Mouse (Mus musculus) liver, embryonic 12.5 days (tissue): Measurements from ENCODE around the gene Fam160b1. TPM values are rescaled to one million over a fixed set of nuclear protein-coding genes. Genes with fewer than 3 reads are reported as not detected.
A peak's percentile ranks its signal among the peaks of the same experiment; 100 is the strongest.

Source experiments
- ATAC-seq: fragments of 200-750 bp; cut with Nextera tagmentation; 2 replicates; pipeline ENCODE4 v1.8.0; 2017; ENCODE audit warnings: moderate number of reproducible peaks, mild to moderate bottlenecking, moderate library complexity
- H3K27ac ChIP-seq: fragments of 300-500 bp; sonication (generic); 2 replicates; pipeline ENCODE4 v1.5.1; 2016; ENCODE audit warnings: mild to moderate bottlenecking
- H3K27me3 ChIP-seq: fragments of 300-500 bp; sonication (generic); replicated peaks from 2 replicates; pipeline ENCODE4 v1.6.1; 2016; ENCODE audit warnings: mild to moderate bottlenecking, moderate library complexity
- H3K36me3 ChIP-seq: fragments of 300-500 bp; sonication (generic); 2 replicates; pipeline ENCODE4 v1.6.1; 2016; ENCODE audit warnings: mild to moderate bottlenecking, moderate library complexity
- H3K4me1 ChIP-seq: fragments of 300-500 bp; sonication (generic); 2 replicates; pipeline ENCODE4 v1.6.1; 2016
- H3K4me2 ChIP-seq: fragments of 300-500 bp; sonication (generic); 2 replicates; pipeline ENCODE4 v1.6.1; 2016; ENCODE audit warnings: mild to moderate bottlenecking, moderate library complexity
- H3K4me3 ChIP-seq: fragments of 300-500 bp; sonication (generic); 2 replicates; pipeline ENCODE4 v1.5.1; 2016; ENCODE audit warnings: mild to moderate bottlenecking, moderate library complexity
- H3K9ac ChIP-seq: fragments of 300-500 bp; sonication (generic); 2 replicates; pipeline ENCODE4 v1.6.1; 2016; ENCODE audit warnings: mild to moderate bottlenecking, moderate library complexity
- H3K9me3 ChIP-seq: fragments of 300-500 bp; sonication (generic); replicated peaks from 2 replicates; pipeline ENCODE4 v1.6.1; 2016; ENCODE audit warnings: mild to moderate bottlenecking, moderate library complexity
- WGBS: fragments of 180-500 bp; shearing (Covaris S2); methylation state at CpG from one replicate; pipeline ENCODE4 v1.1.7; 2016; ENCODE audit not compliant: insufficient replicate concordance; 5-methylcytosine and 5-hydroxymethylcytosine counted together
- polyA plus RNA-seq: library from polyadenylated mRNA; unstranded; fragments of >200 nt; fragmentation: Nextera tagmentation; extraction: Ambion mirVana; gene quantifications from 2 replicates; pipeline ENCODE4 v1.2.1, GENCODE M21; 2016

Gene Fam160b1
- polyA plus RNA-seq: 9.2 and 9.5 TPM in 2 replicates

- H3K27me3 ChIP-seq: no peaks in the 10 kb centered on the region
- no peaks in the 10 kb centered on the region for H3K9me3 ChIP-seq
- H3K4me3 ChIP-seq: peak within 1 kb of the TSS; percentile 95
- H3K27ac ChIP-seq: peak within 1 kb of the TSS; percentile 96
- H3K4me1 ChIP-seq: peaks cover 81% of the 10 kb centered on the region
- H3K4me2 ChIP-seq: peak within 1 kb of the TSS; percentile 83
- peak within 1 kb of the TSS; percentile 99 for H3K9ac ChIP-seq
- peaks cover 6% of the 10 kb centered on the region; the same call in 1 of the 2 replicates for H3K36me3 ChIP-seq
- WGBS: 1% methylated on average over 42 of the region's 70 CpGs
- ATAC-seq: peak; percentile 91
These were observed at the start of gene Fam160b1 for GRCm38 (mm10) chr19:57360341-57361130. Gene Fam160b1, plus strand, starts transcription at chr19:57360680.

- Histone ChIP-seq H3K4me2 (no peak overlapping the region), H3K4me3 (no peak overlapping the region), H3K27me3 (peaks cover 40% of the 10 kb centered on the region), H3K9me3 (no peaks in the 10 kb centered on the region), H3K27ac (no peak overlapping the region), H3K36me3 (no peaks in the 10 kb centered on the region), H3K4me1 (0 out of 2 replicates have a peak, but pooled peaks cover 17% of the 10 kb centered on the region), H3K9ac (no peak overlapping the region)
- 63% methylated on average over 10 of the region's 10 CpGs for WGBS
- ATAC-seq: no peak
These were observed 47.3 kb upstream of the Fam160b1 start for GRCm38 (mm10) chr19:57313226-57313625.

DNA sequence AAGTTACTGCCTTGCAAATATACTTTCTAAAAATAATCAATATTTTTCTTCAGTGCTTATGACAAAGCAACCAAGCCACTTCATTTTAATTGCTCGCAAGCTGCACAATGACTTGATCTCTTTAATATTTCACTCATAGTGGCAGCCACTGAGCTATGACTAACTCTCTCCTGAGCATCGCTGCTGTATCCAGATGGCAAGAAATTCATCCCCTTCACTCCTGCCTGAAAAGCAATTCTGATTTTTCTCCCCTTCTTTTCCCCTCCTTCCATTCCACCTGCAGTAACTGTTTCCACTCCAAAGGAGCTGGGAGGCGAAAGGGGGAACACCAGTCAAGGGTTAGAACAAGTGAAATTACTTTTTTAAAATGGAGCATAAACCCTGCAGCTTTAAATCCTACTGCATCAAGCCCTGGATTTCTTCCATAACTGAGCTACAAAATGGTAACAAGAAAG, 46.6 kb upstream of the Fam160b1 start:
- peak overlapping the region; percentile 59; the same call in 1 of the 2 replicates for H3K9ac ChIP-seq
- 54% methylated on average over 3 of the region's 3 CpGs for WGBS
- ATAC-seq: no peak
- H3K27ac ChIP-seq: no peak overlapping the region
- H3K9me3 ChIP-seq: no peaks in the 10 kb centered on the region
- H3K4me3 ChIP-seq: peak overlapping the region; percentile 52
- peaks cover 40% of the 10 kb centered on the region for H3K27me3 ChIP-seq
- no peaks in the 10 kb centered on the region for H3K36me3 ChIP-seq
- H3K4me1 ChIP-seq: 0 out of 2 replicates have a peak, but pooled peaks cover 17% of the 10 kb centered on the region
- peak overlapping the region; percentile 71 for H3K4me2 ChIP-seq

DNA sequence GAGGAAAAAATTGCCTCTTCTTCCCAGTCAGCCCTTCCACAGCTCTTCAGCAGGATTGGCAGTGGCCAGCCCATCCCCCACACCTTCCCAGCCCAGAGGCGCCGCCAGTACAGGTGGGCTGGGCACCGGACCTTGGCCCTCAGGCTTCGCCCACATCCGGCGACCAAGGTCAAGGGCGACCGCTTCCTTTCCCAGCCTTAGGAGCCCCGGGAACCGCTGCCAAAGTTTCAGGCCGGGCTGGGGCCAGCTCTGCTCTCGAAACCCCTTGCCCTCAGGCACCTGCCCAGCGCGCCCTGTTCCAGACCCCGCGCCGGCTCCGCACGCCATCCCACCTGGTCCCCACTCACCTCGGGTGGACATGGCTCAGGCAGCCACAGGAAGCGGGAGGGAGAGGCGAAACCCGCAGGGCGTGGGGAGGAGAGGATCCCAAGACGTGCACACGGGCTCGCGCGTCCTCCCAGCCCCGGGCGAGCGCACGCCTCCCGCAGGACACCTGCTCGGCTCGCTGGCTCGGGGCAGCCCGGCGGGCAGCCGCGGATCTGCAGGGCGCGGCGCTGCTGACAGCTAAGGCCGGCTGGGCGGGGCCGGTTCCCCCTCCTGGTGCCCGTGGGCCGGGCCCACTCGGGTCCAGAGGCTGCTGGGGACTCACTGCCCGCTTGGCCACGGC, 46.0 kb upstream of the Fam160b1 start, which contains the start of gene Ablim1:
Gene Ablim1, minus strand, starts transcription at position 574 of the 667 bp plus-strand sequence.
- Histone ChIP-seq H3K9ac (peak within 1 kb of the TSS; percentile 59), H3K4me3 (peak within 1 kb of the TSS; percentile 52), H3K27me3 (peaks cover 40% of the 10 kb centered on the region), H3K9me3 (no peaks in the 10 kb centered on the region), H3K27ac (no peak within 1 kb of the TSS), H3K4me2 (peak within 1 kb of the TSS; percentile 71), H3K4me1 (0 out of 2 replicates have a peak, but pooled peaks cover 17% of the 10 kb centered on the region), H3K36me3 (no peaks in the 10 kb centered on the region)
- 3% methylated on average over 52 of the region's 52 CpGs for WGBS
- ATAC-seq: no peak

DNA sequence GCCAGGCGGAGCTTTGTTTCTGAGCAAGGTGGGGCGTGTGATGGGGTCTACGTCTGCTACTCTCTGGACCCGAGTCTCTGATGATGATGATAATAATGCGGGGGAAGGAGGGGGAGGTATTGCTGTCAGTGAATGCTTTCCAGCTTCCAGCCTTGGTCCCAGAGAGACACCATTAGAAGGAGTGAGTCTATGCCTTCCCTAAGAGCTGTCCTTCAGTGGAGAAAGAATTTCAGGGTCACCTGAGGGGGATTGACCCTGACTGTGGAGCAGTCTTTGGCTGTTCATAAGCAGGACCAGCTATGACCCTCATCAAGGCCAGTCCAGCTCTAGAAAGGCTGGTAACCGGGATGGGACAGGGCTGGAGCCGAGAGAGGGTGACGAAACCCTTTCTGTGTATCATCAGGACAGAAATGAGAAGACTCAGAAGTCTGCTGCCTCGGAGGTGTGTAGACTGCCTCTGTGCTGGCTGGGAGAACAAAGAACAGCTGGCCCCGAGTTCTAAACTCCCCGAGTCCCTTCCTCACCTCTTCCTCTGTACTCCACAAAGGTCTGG, 45.4 kb upstream of the Fam160b1 start:
- WGBS: 40% methylated on average over 11 of the region's 11 CpGs
- Histone ChIP-seq H3K4me2 (peak overlapping the region; percentile 71), H3K9me3 (no peaks in the 10 kb centered on the region), H3K9ac (no peak overlapping the region), H3K4me1 (0 out of 2 replicates have a peak, but pooled peaks cover 17% of the 10 kb centered on the region), H3K36me3 (no peaks in the 10 kb centered on the region), H3K4me3 (peak overlapping the region; percentile 52), H3K27ac (no peak overlapping the region), H3K27me3 (peaks cover 40% of the 10 kb centered on the region)
- no peak for ATAC-seq

GRCm38 (mm10) chr19:57316597-57316996, 43.9 kb upstream of the Fam160b1 start:
- Histone ChIP-seq H3K27ac (no peak overlapping the region), H3K9ac (no peak overlapping the region), H3K4me3 (no peak overlapping the region), H3K4me1 (0 out of 2 replicates have a peak, but pooled peaks cover 17% of the 10 kb centered on the region), H3K4me2 (no peak overlapping the region), H3K36me3 (no peaks in the 10 kb centered on the region), H3K27me3 (peaks cover 40% of the 10 kb centered on the region), H3K9me3 (no peaks in the 10 kb centered on the region)
- no peak for ATAC-seq
- WGBS: 38% methylated on average over 3 of the region's 3 CpGs

DNA sequence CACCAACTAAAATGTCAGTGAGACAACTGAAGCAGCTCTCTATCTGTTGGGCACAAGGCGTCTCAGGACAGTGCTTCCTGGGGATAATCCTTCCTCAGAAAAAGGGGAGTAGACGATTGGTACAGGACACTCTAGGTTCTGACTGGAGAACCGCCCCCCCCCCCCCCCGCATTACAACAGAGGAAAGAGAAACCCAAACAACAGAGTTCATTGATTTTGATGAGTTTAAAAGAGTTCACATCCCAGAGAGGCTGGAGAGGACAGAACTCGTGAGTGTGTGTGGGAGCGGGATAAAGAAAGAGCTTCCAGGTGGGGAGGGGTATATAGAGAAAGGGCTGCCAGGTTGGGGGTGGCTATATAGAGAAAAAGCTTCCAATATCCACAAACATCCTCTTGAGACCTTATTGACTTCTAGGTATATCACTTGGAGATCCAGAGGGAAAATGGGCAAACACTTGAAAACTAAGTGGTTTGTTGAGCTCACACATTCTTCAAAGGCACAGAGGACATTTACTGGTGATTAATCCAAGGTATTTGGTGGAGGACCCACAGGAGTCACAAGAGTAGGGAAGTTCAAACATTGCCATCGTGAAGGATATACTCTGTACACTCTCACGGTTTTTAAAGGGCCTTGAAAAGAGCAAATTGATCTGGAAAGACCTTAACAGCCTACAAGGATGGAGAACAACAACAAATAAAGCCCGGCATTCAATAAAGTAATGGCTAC, 39.7 kb upstream of the Fam160b1 start:
- Histone ChIP-seq H3K9me3 (no peaks in the 10 kb centered on the region), H3K36me3 (no peaks in the 10 kb centered on the region), H3K27ac (no peak overlapping the region), H3K4me1 (0 out of 2 replicates have a peak, but pooled peaks cover 6% of the 10 kb centered on the region), H3K9ac (no peak overlapping the region), H3K4me3 (no peak overlapping the region), H3K4me2 (no peak overlapping the region), H3K27me3 (peaks cover 14% of the 10 kb centered on the region)
- ATAC-seq: no peak
- 55% methylated on average over 9 of the region's 9 CpGs for WGBS

DNA sequence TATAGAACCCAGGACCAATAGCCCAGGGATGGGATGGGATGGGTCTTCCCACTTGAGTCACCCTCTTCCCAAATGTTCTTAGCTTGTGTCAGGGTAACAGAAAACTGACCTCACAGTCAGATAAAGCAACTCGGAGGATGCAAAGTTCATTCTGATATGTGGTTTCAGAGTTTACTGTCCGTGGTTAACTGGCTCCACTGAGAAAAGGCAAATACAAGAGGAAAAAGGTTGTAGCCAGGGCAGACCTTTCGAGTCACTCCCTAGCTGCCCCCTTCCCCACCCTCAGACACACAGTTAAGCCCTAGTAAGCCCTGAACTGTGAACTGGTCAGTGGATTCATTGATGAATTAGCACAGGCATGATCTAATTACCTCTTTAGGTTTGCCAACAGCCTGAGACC, 38.6 kb upstream of the Fam160b1 start:
- Histone ChIP-seq H3K4me3 (no peak overlapping the region), H3K4me1 (0 out of 2 replicates have a peak, but pooled peaks cover under 1% of the 10 kb centered on the region), H3K27me3 (peaks cover 8% of the 10 kb centered on the region; the same call in 1 of the 2 replicates), H3K9ac (no peak overlapping the region), H3K9me3 (no peaks in the 10 kb centered on the region), H3K36me3 (no peaks in the 10 kb centered on the region), H3K4me2 (no peak overlapping the region), H3K27ac (no peak overlapping the region)
- no peak for ATAC-seq
- 25% methylated on average over 3 of the region's 3 CpGs for WGBS

DNA sequence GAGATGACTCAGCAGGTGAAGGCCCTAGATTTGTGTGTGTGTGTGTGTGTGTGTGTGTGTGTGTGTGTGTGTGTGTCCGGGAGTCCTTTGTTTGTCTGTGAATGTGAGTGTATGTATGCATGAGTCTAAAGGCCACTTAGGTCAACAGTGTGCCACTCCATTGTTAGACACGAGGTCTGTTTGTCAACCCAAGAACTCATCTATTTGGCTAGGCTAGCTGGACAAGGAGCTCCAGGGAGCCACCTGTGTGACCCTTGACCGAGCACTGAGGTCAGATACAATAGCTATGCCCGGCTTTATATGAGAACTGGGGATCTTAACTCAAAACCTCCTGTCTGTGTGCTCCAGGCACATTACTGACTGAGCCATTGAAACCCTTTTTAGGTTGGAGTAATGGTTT, 38.0 kb upstream of the Fam160b1 start:
- Histone ChIP-seq H3K27me3 (peaks cover 8% of the 10 kb centered on the region; the same call in 1 of the 2 replicates), H3K9ac (no peak overlapping the region), H3K36me3 (no peaks in the 10 kb centered on the region), H3K4me1 (no peaks in the 10 kb centered on the region), H3K4me3 (no peak overlapping the region), H3K27ac (no peak overlapping the region), H3K9me3 (no peaks in the 10 kb centered on the region), H3K4me2 (no peak overlapping the region)
- no peak for ATAC-seq
- WGBS: 65% methylated on average over 4 of the region's 4 CpGs

DNA sequence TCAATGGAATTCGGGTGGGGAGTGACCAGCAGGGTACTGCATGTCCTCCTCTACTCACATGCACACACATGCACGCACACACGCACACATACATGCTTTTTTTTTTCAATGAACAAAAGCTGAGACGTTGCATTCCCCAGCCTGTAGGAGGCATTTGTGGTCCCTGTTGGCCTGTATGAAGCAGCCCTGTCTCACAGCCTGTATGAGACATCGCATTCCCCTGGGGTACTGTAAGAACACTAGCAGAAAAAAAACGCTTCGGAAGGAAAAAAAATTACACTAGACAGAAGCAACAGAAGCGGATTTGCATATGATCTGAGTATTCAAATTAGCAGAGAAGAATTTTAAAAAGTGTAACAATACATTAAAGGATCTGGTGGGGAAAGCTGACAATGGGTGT, 37.4 kb upstream of the Fam160b1 start:
- Histone ChIP-seq H3K27ac (no peak overlapping the region), H3K4me2 (no peak overlapping the region), H3K4me1 (no peaks in the 10 kb centered on the region), H3K4me3 (no peak overlapping the region), H3K27me3 (peaks cover 8% of the 10 kb centered on the region; the same call in 1 of the 2 replicates), H3K36me3 (no peaks in the 10 kb centered on the region), H3K9me3 (no peaks in the 10 kb centered on the region), H3K9ac (no peak overlapping the region)
- ATAC-seq: no peak
- 68% methylated on average over 8 of the region's 8 CpGs for WGBS

DNA sequence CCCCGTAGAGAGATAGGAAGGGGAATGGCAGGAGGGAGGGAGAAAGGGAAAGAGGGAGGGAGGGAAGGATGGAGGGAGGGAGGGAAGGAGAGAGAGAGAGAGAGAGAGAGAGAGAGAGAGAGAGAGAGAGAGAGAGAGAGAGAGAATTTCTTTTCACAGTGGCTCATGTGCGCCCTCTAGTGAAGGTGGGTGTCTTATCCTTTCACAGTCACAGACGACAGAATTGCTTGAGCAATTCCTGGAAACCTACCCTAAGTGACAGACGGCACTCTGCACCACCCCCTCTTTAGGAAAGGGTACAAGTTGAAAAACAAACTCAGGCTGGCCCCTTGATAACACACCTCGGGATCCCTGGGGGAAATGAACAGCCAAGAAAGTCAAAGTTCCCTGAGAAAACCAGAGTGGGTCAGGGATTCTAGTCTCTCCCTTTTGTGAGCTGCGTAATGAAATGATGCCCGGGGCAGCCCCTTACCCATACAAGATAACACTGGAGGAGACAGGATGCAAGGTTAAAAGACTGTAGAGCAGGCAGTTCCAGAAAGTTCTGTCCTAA, 34.7 kb upstream of the Fam160b1 start:
- no peak overlapping the region for H3K27ac ChIP-seq
- 22% methylated on average over 7 of the region's 7 CpGs for WGBS
- H3K9ac ChIP-seq: no peak overlapping the region

More for the DNA sequence above, 34.7 kb upstream of the Fam160b1 start:
- no peaks in the 10 kb centered on the region for H3K36me3 ChIP-seq
- no peak overlapping the region for H3K4me3 ChIP-seq
- no peaks in the 10 kb centered on the region for H3K9me3 ChIP-seq
- H3K27me3 ChIP-seq: peaks cover 8% of the 10 kb centered on the region; the same call in 1 of the 2 replicates
- no peaks in the 10 kb centered on the region; the same call in 1 of the 2 replicates for H3K4me1 ChIP-seq
- no peak overlapping the region for H3K4me2 ChIP-seq
- no peak for ATAC-seq
